Mouse (Mus musculus): Measurements from ENCODE around the gene Asap2. TPM values are rescaled to one million over a fixed set of nuclear protein-coding genes. Genes with fewer than 3 reads are reported as not detected.

Gene Asap2
- polyA plus RNA-seq, 1 experiment from 2014 or later, result 8.4 TPM

GRCm38 (mm10) chr12:21139560-21139959 is 149.3 kb downstream of the Asap2 start:
- Histone ChIP-seq H3K9me3 (no peaks in the 10 kb centered on the region), H3K4me1 (peaks cover 49% of the 10 kb centered on the region), H3K4me3 (no peak overlapping the region), H3K27me3 (ENCODE audit: insufficient read depth, poor library complexity, severe bottlenecking) (no peaks in the 10 kb centered on the region), H3K27ac (no peak overlapping the region), H3K36me3 (no peaks in the 10 kb centered on the region)
- 54% methylated on average over 4 of the region's 4 CpGs for WGBS
- DNase-seq (ENCODE audit: low spot score), result no peak

- DNase-seq (ENCODE audit: low spot score), result no peak
- H3K36me3 ChIP-seq, result no peaks in the 10 kb centered on the region; the same call in 1 of the 2 replicates
- 92% methylated on average over 14 of the region's 14 CpGs for WGBS
- peaks cover 48% of the 10 kb centered on the region for H3K4me1 ChIP-seq
- H3K27me3 ChIP-seq (ENCODE audit: insufficient read depth, poor library complexity, severe bottlenecking), result no peaks in the 10 kb centered on the region
- H3K9me3 ChIP-seq, result no peaks in the 10 kb centered on the region
- H3K4me3 ChIP-seq, result no peak overlapping the region
- no peak overlapping the region for H3K27ac ChIP-seq
These were observed 149.9 kb downstream of the Asap2 start for GRCm38 (mm10) chr12:21140153-21140552.

GRCm38 (mm10) chr12:21140741-21141308 is 150.6 kb downstream of the Asap2 start:
- Histone ChIP-seq H3K4me1 (peaks cover 41% of the 10 kb centered on the region), H3K4me3 (no peak overlapping the region), H3K27ac (no peak overlapping the region), H3K27me3 (ENCODE audit: insufficient read depth, poor library complexity, severe bottlenecking) (no peaks in the 10 kb centered on the region), H3K36me3 (no peaks in the 10 kb centered on the region; the same call in 1 of the 2 replicates), H3K9me3 (no peaks in the 10 kb centered on the region)
- 85% methylated on average over 6 of the region's 6 CpGs for WGBS
- DNase-seq (ENCODE audit: low spot score), result no peak

GRCm38 (mm10) chr12:21141691-21142300 is 151.5 kb downstream of the Asap2 start:
- peaks cover 39% of the 10 kb centered on the region for H3K4me1 ChIP-seq
- no peaks in the 10 kb centered on the region; the same call in 1 of the 2 replicates for H3K36me3 ChIP-seq
- 0 out of 2 replicates have a peak overlapping the region, but pooled peaks have one; percentile 31 for H3K27ac ChIP-seq
- H3K9me3 ChIP-seq, result no peaks in the 10 kb centered on the region
- no peak for DNase-seq (ENCODE audit: low spot score)
- H3K4me3 ChIP-seq, result no peak overlapping the region
- H3K27me3 ChIP-seq (ENCODE audit: insufficient read depth, poor library complexity, severe bottlenecking), result no peaks in the 10 kb centered on the region
- 81% methylated on average over 5 of the region's 5 CpGs for WGBS

DNA sequence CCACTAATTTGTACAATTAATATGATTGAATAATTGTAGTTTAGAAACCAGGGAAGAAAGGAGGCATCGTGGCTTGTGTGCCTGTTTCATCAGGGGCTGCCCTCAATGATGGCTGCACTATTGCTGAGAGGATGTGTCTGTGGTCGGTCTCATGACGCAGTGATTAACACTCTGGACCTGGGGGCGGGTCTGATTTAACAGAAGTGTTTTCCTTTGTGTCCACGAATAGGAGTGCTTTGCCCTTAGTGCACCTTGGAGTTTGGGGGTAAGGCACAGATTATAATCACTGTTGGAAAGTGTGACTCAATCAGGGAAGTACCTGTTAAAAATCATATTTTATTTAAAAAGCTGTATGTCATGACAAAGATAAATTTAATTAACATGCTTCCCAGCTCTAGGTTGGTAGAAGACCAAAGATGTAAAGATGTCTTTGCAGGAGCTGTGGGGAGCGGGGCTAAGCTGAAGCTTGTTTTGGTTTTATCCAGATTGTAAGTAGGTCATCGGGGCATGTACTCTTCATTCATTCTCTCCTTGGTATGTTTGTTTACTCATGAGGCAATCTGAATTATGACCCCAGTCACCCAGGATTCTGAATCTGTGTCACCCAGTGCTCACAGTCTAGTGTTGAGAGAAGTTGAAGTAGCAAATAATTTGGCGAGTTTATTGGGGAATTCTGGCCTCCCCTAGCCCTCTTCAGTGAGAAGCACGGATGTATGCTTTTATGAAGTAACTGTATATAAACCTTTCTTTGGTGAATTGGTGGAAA is 152.4 kb downstream of the Asap2 start:
- H3K4me3 ChIP-seq, result no peak overlapping the region
- 72% methylated on average over 9 of the region's 9 CpGs for WGBS
- DNase-seq (ENCODE audit: low spot score), result no peak
- no peaks in the 10 kb centered on the region for H3K9me3 ChIP-seq
- H3K27ac ChIP-seq, result no peak overlapping the region
- H3K36me3 ChIP-seq, result no peaks in the 10 kb centered on the region; the same call in 1 of the 2 replicates
- no peaks in the 10 kb centered on the region for H3K27me3 ChIP-seq (ENCODE audit: insufficient read depth, poor library complexity, severe bottlenecking)
- H3K4me1 ChIP-seq, result peaks cover 43% of the 10 kb centered on the region

DNA sequence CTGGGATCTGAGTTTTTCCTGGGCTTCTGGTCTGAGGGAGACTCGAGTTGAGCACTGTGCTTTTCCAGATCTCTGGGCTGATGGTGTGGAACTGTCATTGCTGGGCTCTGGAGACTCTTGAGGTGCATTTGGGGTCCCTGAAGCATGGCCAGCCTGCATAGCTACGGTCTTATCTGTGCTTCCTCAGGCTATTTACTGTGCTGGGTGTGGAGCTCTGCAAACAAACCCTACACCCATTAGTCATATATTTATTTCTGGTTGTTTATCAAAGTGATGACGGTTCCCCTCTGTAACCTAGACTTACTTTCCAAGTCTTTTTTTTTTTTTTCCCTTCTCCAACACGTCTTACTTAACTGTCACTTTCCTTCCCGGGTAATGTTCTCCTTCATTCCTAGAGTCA is 154.3 kb downstream of the Asap2 start:
- DNase-seq (ENCODE audit: low spot score), result no peak
- 53% methylated on average over 5 of the region's 5 CpGs for WGBS
- Histone ChIP-seq H3K27ac (no peak overlapping the region), H3K4me1 (peaks cover 34% of the 10 kb centered on the region), H3K27me3 (ENCODE audit: insufficient read depth, poor library complexity, severe bottlenecking) (no peaks in the 10 kb centered on the region), H3K36me3 (no peaks in the 10 kb centered on the region; the same call in 1 of the 2 replicates), H3K9me3 (no peaks in the 10 kb centered on the region), H3K4me3 (no peak overlapping the region)

DNA sequence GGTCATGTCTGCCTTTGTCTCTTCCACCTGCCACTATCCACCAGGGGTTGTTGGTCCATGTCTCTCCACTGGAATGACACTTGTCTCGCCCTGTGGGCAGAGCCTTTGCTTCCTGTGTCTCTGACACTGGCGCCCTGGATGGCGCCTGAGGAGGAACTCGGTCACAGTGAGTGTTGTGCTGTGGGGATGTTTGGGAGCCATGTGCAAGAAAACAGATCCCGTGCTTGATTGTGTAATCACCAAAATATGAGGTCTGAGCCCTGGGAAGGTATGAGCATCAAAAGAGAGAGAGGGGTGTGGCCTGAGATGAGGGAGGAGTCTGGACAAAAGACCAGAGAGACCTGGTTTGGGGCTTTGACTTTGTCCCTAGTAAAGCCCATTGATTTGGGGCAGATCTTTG is 154.8 kb downstream of the Asap2 start:
- Histone ChIP-seq H3K27ac (no peak overlapping the region), H3K4me3 (no peak overlapping the region), H3K4me1 (peaks cover 29% of the 10 kb centered on the region), H3K9me3 (no peaks in the 10 kb centered on the region), H3K27me3 (ENCODE audit: insufficient read depth, poor library complexity, severe bottlenecking) (no peaks in the 10 kb centered on the region), H3K36me3 (no peaks in the 10 kb centered on the region; the same call in 1 of the 2 replicates)
- 84% methylated on average over 5 of the region's 5 CpGs for WGBS
- DNase-seq (ENCODE audit: low spot score), result no peak

DNA sequence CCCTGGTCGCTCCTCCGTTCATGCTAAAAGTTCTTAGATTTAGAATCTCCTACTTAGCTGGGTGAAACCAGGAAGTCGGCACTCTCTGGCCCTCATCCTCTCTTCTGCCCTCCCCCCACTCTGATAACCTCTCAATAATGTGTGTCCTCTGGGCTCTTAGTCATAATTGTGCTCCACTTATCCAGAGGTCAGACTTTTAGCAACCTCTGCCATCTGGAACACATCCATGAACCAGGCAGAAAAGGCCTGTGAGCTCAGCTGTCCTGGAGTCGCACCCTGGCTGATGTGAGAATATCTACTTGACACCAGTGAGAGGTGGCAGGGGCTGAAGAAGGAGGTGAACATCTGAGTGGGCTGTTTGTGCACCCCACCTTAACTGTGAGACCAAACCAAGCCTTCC is 156.6 kb downstream of the Asap2 start:
- H3K4me1 ChIP-seq, result peaks cover 22% of the 10 kb centered on the region
- WGBS, result 41% methylated on average over 4 of the region's 4 CpGs
- no peaks in the 10 kb centered on the region for H3K27me3 ChIP-seq (ENCODE audit: insufficient read depth, poor library complexity, severe bottlenecking)
- no peaks in the 10 kb centered on the region for H3K9me3 ChIP-seq
- no peak for DNase-seq (ENCODE audit: low spot score)
- H3K27ac ChIP-seq, result no peak overlapping the region
- H3K36me3 ChIP-seq, result no peaks in the 10 kb centered on the region; the same call in 1 of the 2 replicates
- no peak overlapping the region for H3K4me3 ChIP-seq

- Histone ChIP-seq H3K27ac (no peak overlapping the region), H3K36me3 (no peaks in the 10 kb centered on the region), H3K4me1 (peaks cover 47% of the 10 kb centered on the region), H3K27me3 (ENCODE audit: insufficient read depth, poor library complexity, severe bottlenecking) (no peaks in the 10 kb centered on the region), H3K9me3 (no peaks in the 10 kb centered on the region), H3K4me3 (no peak overlapping the region)
- 54% methylated on average over 8 of the region's 8 CpGs for WGBS
- DNase-seq (ENCODE audit: low spot score), result no peak
These were observed 163.0 kb downstream of the Asap2 start for GRCm38 (mm10) chr12:21153279-21153707.

GRCm38 (mm10) chr12:21155062-21155461 is 164.8 kb downstream of the Asap2 start:
- Histone ChIP-seq H3K36me3 (no peaks in the 10 kb centered on the region), H3K4me3 (no peak overlapping the region), H3K27ac (peak overlapping the region; percentile 29; the same call in 1 of the 2 replicates), H3K27me3 (ENCODE audit: insufficient read depth, poor library complexity, severe bottlenecking) (no peaks in the 10 kb centered on the region), H3K4me1 (peaks cover 59% of the 10 kb centered on the region), H3K9me3 (no peaks in the 10 kb centered on the region)
- no peak for DNase-seq (ENCODE audit: low spot score)
- WGBS, result 54% methylated on average over 4 of the region's 4 CpGs

DNA sequence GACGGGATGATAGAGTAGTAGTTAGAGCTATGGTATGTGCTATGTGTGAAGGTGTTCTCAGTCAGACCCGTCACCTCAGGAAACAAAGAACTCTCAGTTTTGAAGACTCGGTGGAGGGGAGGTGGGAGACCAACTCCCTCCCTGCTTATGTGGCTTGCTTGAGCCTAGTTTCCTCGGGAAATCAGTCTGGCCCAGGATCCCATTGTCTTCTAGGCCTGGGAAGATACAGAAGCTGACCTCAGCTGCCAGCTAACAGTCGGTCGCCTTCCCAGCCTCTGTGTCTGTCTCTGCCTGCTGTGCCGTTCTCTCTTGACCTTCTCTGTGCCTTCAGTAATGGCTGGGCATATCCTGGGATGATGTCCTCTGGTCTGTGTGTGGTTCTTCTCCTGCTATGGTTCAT is 169.0 kb downstream of the Asap2 start:
- no peak for DNase-seq (ENCODE audit: low spot score)
- no peaks in the 10 kb centered on the region for H3K27me3 ChIP-seq (ENCODE audit: insufficient read depth, poor library complexity, severe bottlenecking)
- no peaks in the 10 kb centered on the region for H3K36me3 ChIP-seq
- H3K4me1 ChIP-seq, result peaks cover 57% of the 10 kb centered on the region
- no peaks in the 10 kb centered on the region for H3K9me3 ChIP-seq
- 56% methylated on average over 7 of the region's 7 CpGs for WGBS
- H3K27ac ChIP-seq, result 0 out of 2 replicates have a peak overlapping the region, but pooled peaks have one; percentile 36
- H3K4me3 ChIP-seq, result no peak overlapping the region

DNA sequence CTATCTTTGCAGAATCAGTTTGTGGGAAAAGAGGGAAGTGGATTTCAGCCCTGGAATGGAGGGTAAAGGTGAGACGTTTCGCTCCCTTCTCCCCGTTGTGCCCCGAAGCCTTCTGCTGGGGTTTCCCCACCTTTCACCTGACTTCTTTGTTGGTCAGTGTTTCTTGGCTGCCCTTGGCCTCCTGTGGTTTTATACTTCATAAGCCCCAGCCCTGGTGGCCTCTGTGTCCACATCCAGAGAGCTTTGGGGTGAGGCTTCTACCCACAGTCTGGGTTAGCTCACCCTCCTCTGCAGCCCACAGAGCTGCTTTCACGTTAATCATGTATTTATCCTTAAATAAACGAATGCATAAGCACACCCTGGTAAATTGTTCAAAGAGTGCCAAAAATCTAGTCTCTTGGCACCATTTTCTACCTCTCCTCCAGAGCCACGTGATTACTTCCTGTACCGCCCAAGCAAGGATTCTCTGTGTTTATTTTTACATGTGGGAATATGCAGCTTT is 170.1 kb downstream of the Asap2 start:
- peaks cover 51% of the 10 kb centered on the region for H3K4me1 ChIP-seq
- WGBS, result 76% methylated on average over 8 of the region's 8 CpGs
- DNase-seq (ENCODE audit: low spot score), result no peak

GRCm38 (mm10) chr12:21161841-21162240 is 171.6 kb downstream of the Asap2 start:
- no peak for DNase-seq (ENCODE audit: low spot score)

More for the DNA sequence above, 170.1 kb downstream of the Asap2 start:
- Histone ChIP-seq H3K27ac (no peak overlapping the region), H3K9me3 (no peaks in the 10 kb centered on the region), H3K27me3 (ENCODE audit: insufficient read depth, poor library complexity, severe bottlenecking) (no peaks in the 10 kb centered on the region), H3K36me3 (peaks cover 4% of the 10 kb centered on the region; the same call in 1 of the 2 replicates), H3K4me3 (no peak overlapping the region)

More at GRCm38 (mm10) chr12:21161841-21162240, 171.6 kb downstream of the Asap2 start:
- Histone ChIP-seq H3K9me3 (no peaks in the 10 kb centered on the region), H3K4me1 (peaks cover 55% of the 10 kb centered on the region), H3K27ac (no peak overlapping the region), H3K36me3 (peaks cover 4% of the 10 kb centered on the region; the same call in 1 of the 2 replicates), H3K27me3 (ENCODE audit: insufficient read depth, poor library complexity, severe bottlenecking) (no peaks in the 10 kb centered on the region), H3K4me3 (no peak overlapping the region)
- 83% methylated on average over 4 of the region's 4 CpGs for WGBS

All from heart, embryonic 10.5 days (tissue).